In genomic region chr14:96871969-96872368, GRCm38 (mm10) we compare ENCODE assay signal across 21 mouse cellular contexts.
DNase-seq lines count a peak whose midpoint lies in the region; ATAC-seq lines count a peak whose summit lies in the region.
"Had no signal": no experiment of that assay in that cellular context is flagged by ENCODE, and none has a peak within 500 bp of the region (broad histone marks: within the 10 kb centered on the region; RNA-seq: fewer than 3 reads in every experiment).

No protein-coding gene starts in this region.

- H3K9ac ChIP-seq in hindbrain, embryonic 11.5 days (ENCODE audit: low read depth, low read length) = no peak overlapping the region
- no peak overlapping the region for H3K9ac ChIP-seq in neural tube, embryonic 12.5 days

- H3K9me3 ChIP-seq in heart, embryonic 10.5 days = no peaks in the 10 kb centered on the region
- H3K9me3 ChIP-seq in hindbrain, embryonic 11.5 days (ENCODE audit: control insufficient read depth, low read length) = no peaks in the 10 kb centered on the region
- H3K9me3 ChIP-seq in hindbrain, embryonic 10.5 days = no peaks in the 10 kb centered on the region
- no peaks in the 10 kb centered on the region for H3K9me3 ChIP-seq in neural tube, embryonic 12.5 days
- H3K9me3 ChIP-seq: G1E had no signal

- H3K36me3 ChIP-seq in heart, embryonic 10.5 days = no peaks in the 10 kb centered on the region
- H3K36me3 ChIP-seq in hindbrain, embryonic 11.5 days (ENCODE audit: control insufficient read depth, insufficient read depth, low read length) = no peaks in the 10 kb centered on the region
- H3K36me3 ChIP-seq in hindbrain, embryonic 10.5 days = no peaks in the 10 kb centered on the region
- no peaks in the 10 kb centered on the region for H3K36me3 ChIP-seq in neural tube, embryonic 12.5 days
- H3K36me3 ChIP-seq: G1E had no signal

- no peak overlapping the region for H3K27ac ChIP-seq in heart, embryonic 10.5 days
- H3K27ac ChIP-seq in hindbrain, embryonic 11.5 days (ENCODE audit: low read depth, low read length) = no peak overlapping the region
- no peak overlapping the region for H3K27ac ChIP-seq in hindbrain, embryonic 10.5 days
- no peak overlapping the region for H3K27ac ChIP-seq in neural tube, embryonic 12.5 days

- DNase-seq in heart, adult 11 months = peak; percentile 57
- no peak for DNase-seq in heart, embryonic 10.5 days (ENCODE audit: low spot score)
- no peak for DNase-seq in hindbrain, embryonic 11.5 days (ENCODE audit: low spot score)
- DNase-seq in hindbrain, embryonic 10.5 days (ENCODE audit: low spot score) = no peak
- DNase-seq in neural tube, embryonic 10.5 days (ENCODE audit: extremely low spot score, low spot score) = no peak
- DNase-seq: adrenal gland, adult 2 months; adrenal gland, adult 8-10 months; adrenal gland, postnatal 10 days; adrenal gland, postnatal 14 days; adrenal gland, postnatal 25 days; adrenal gland, postnatal 36 days; B cell, adult 2 months; cerebellum, adult 11 months; cerebellum, adult 11-12 months; cerebellum, adult 18-20 months had no signal

- no peak overlapping the region for H3K4me3 ChIP-seq in heart, embryonic 10.5 days
- H3K4me3 ChIP-seq in hindbrain, embryonic 11.5 days (ENCODE audit: low read depth, low read length) = no peak overlapping the region
- H3K4me3 ChIP-seq in hindbrain, embryonic 10.5 days = no peak overlapping the region
- no peak overlapping the region for H3K4me3 ChIP-seq in neural tube, embryonic 12.5 days

- no peak overlapping the region for H3K4me2 ChIP-seq in hindbrain, embryonic 11.5 days (replicated peaks; ENCODE audit: low read depth, low read length)
- no peak overlapping the region for H3K4me2 ChIP-seq in neural tube, embryonic 12.5 days (replicated peaks)

- H3K27me3 ChIP-seq in heart, embryonic 10.5 days (ENCODE audit: insufficient read depth, poor library complexity, severe bottlenecking) = no peaks in the 10 kb centered on the region
- H3K27me3 ChIP-seq in hindbrain, embryonic 11.5 days (ENCODE audit: control insufficient read depth, insufficient read depth, low read length) = no peaks in the 10 kb centered on the region
- H3K27me3 ChIP-seq in hindbrain, embryonic 10.5 days (ENCODE audit: insufficient read depth, poor library complexity, severe bottlenecking) = no peaks in the 10 kb centered on the region
- H3K27me3 ChIP-seq in neural tube, embryonic 12.5 days (replicated peaks) = no peaks in the 10 kb centered on the region
- H3K27me3 ChIP-seq: CH12.LX, Patski had no signal

- WGBS in heart, embryonic 10.5 days = 86% methylated on average over 4 of the region's 4 CpGs
- WGBS in hindbrain, embryonic 11.5 days = 86% methylated on average over 4 of the region's 4 CpGs
- WGBS in hindbrain, embryonic 10.5 days = 92% methylated on average over 4 of the region's 4 CpGs
- 90% methylated on average over 4 of the region's 4 CpGs for WGBS in neural tube, embryonic 12.5 days

- 0 out of 2 replicates have a peak, but pooled peaks have one; percentile 15 for ATAC-seq in hindbrain, embryonic 11.5 days (ENCODE audit: low FRiP score)
- 0 out of 2 replicates have a peak, but pooled peaks have one; percentile 65 for ATAC-seq in neural tube, embryonic 12.5 days (ENCODE audit: low FRiP score, low read depth)
- ATAC-seq: activated CD4-positive, CD25-positive, alpha-beta regulatory T cell, adult 4 months; CD4-positive, CD25-positive, alpha-beta regulatory T cell, adult 4 months; Patski had no signal

- no peaks in the 10 kb centered on the region for H3K4me1 ChIP-seq in heart, embryonic 10.5 days
- no peaks in the 10 kb centered on the region for H3K4me1 ChIP-seq in hindbrain, embryonic 11.5 days (replicated peaks; ENCODE audit: control insufficient read depth, insufficient read depth, low read length)
- H3K4me1 ChIP-seq in hindbrain, embryonic 10.5 days (replicated peaks) = no peaks in the 10 kb centered on the region
- H3K4me1 ChIP-seq in neural tube, embryonic 12.5 days = no peaks in the 10 kb centered on the region
